28 mouse cellular contexts compared by ENCODE assay signal in the genomic region with DNA sequence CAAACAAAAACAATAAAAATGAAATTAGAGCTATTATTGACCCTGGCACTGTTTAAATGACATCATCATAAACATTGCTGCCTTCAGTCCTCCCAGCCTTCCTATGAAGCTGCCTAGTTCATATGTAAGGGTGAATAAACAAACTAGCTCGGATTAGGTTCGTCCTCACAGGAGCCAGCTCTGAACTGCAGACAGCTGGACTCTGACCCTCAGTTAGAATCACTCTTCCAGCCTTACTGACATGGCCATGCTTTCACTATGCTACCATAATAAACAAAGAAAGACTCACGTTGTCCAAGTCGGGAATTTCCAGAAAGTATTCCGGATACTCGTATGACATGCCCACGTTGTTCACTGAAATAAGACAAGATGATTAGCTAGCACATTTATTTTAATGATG. TPM values are rescaled to one million over a fixed set of nuclear protein-coding genes. Genes with fewer than 3 reads are reported as not detected.
A peak's percentile ranks its signal among the peaks of the same experiment; 100 is the strongest.
DNase-seq lines count a peak whose midpoint lies in the region; ATAC-seq and TF ChIP-seq lines count a peak whose summit lies in the region.
"Had no signal": no experiment of that assay in that cellular context is flagged by ENCODE, and none has a peak within 500 bp of the region (broad histone marks: within the 10 kb centered on the region; RNA-seq: fewer than 3 reads in every experiment).

No protein-coding gene starts in this region.

- no peak for TF ChIP-seq CTCF in liver, adult 2 months (IDR thresholded peaks at IDR 0.05; ENCODE audit: low read depth, low read length)

- H3K4me3 ChIP-seq in liver, adult 2 months (ENCODE audit: insufficient read depth, low read depth, low read length): no peak overlapping the region
- H3K4me3 ChIP-seq in intestine, embryonic 16.5 days (ENCODE audit: low read length): no peak overlapping the region
- no peak overlapping the region for H3K4me3 ChIP-seq in liver, embryonic 16.5 days (ENCODE audit: low read depth, low read length)
- no peak overlapping the region for H3K4me3 ChIP-seq in forebrain, embryonic 10.5 days
- H3K4me3 ChIP-seq: embryonic facial prominence, embryonic 12.5 days; forebrain, embryonic 15.5 days; gastrocnemius, adult 2 months; hindbrain, embryonic 13.5 days; lung, embryonic 15.5 days had no signal

- no peak overlapping the region for H3K9ac ChIP-seq in liver, adult 2 months (ENCODE audit: low read depth, low read length)
- H3K9ac ChIP-seq in intestine, embryonic 16.5 days (ENCODE audit: low read depth, low read length): no peak overlapping the region
- H3K9ac ChIP-seq in liver, embryonic 16.5 days (ENCODE audit: low read depth, low read length): no peak overlapping the region
- H3K9ac ChIP-seq: embryonic facial prominence, embryonic 12.5 days; forebrain, embryonic 15.5 days; hindbrain, embryonic 13.5 days; lung, embryonic 15.5 days had no signal

- H3K4me1 ChIP-seq in liver, adult 2 months (ENCODE audit: control insufficient read depth, insufficient read depth, low read length): peaks cover 23% of the 10 kb centered on the region
- no peaks in the 10 kb centered on the region for H3K4me1 ChIP-seq in intestine, embryonic 16.5 days (ENCODE audit: control insufficient read depth, insufficient read depth, low read length)
- H3K4me1 ChIP-seq in liver, embryonic 16.5 days (ENCODE audit: control insufficient read depth, low read depth, low read length): no peaks in the 10 kb centered on the region
- H3K4me1 ChIP-seq in forebrain, embryonic 10.5 days: no peaks in the 10 kb centered on the region
- H3K4me1 ChIP-seq: forebrain, embryonic 15.5 days; lung, embryonic 15.5 days had no signal

- peak; percentile 90 for DNase-seq in liver, adult 2 months (ENCODE audit: extremely low read depth, low read depth, low spot score)
- DNase-seq in liver: no peak
- DNase-seq in kidney, adult 9 months: peak; percentile 57
- DNase-seq in forebrain, embryonic 10.5 days (ENCODE audit: extremely low spot score, low spot score): no peak
- no peak for DNase-seq in left cerebral cortex, postnatal 36 days (ENCODE audit: low spot score in 2 of 2)
- DNase-seq: adrenal gland, postnatal 25 days; B cell, adult 2 months; cerebellum, adult 11-12 months; cerebellum, adult 9-11 months; embryo, embryonic 11 days; gastrocnemius, adult 2 months; heart, adult 11 months; heart, postnatal 36 days; left cerebral cortex, postnatal 4 days; lung, postnatal 36 days; right cerebral cortex, postnatal 4 days; thymus, adult 18-20 months; thymus, postnatal 25 days had no signal

- intact Hi-C loops in left cerebral cortex, postnatal 36 days (cut with DNase I): no loop called here

- H3K36me3 ChIP-seq in liver, adult 2 months (ENCODE audit: control insufficient read depth, insufficient read depth, low read length): peaks cover 9% of the 10 kb centered on the region
- no peaks in the 10 kb centered on the region for H3K36me3 ChIP-seq in intestine, embryonic 16.5 days (ENCODE audit: control insufficient read depth, insufficient read depth, low read length)
- H3K36me3 ChIP-seq in liver, embryonic 16.5 days (ENCODE audit: control insufficient read depth, insufficient read depth): no peaks in the 10 kb centered on the region
- peaks cover 17% of the 10 kb centered on the region for H3K36me3 ChIP-seq in forebrain, embryonic 10.5 days (replicated peaks)
- H3K36me3 ChIP-seq: embryonic facial prominence, embryonic 12.5 days; forebrain, embryonic 15.5 days; hindbrain, embryonic 13.5 days had no signal

- WGBS in liver, adult 2 months: 19% methylated on average over 7 of the region's 7 CpGs
- WGBS in intestine, embryonic 16.5 days: 58% methylated on average over 7 of the region's 7 CpGs
- 60% methylated on average over 7 of the region's 7 CpGs for WGBS in liver, embryonic 16.5 days (ENCODE audit: insufficient replicate concordance)
- WGBS in forebrain, embryonic 10.5 days: 92% methylated on average over 7 of the region's 7 CpGs

- no peak overlapping the region for H3K27ac ChIP-seq in liver, adult 2 months (replicated peaks; ENCODE audit: insufficient read depth, low read depth, low read length)
- H3K27ac ChIP-seq in intestine, embryonic 16.5 days (ENCODE audit: low read length): no peak overlapping the region
- H3K27ac ChIP-seq in liver, embryonic 16.5 days (ENCODE audit: low read length): no peak overlapping the region
- H3K27ac ChIP-seq in forebrain, embryonic 10.5 days: no peak overlapping the region
- H3K27ac ChIP-seq: embryonic facial prominence, embryonic 12.5 days; forebrain, embryonic 15.5 days; gastrocnemius, adult 2 months; hindbrain, embryonic 13.5 days; lung, embryonic 15.5 days; stomach, postnatal 0 days had no signal

- H3K27me3 ChIP-seq in liver, adult 2 months (ENCODE audit: control insufficient read depth, insufficient read depth, low read length): no peaks in the 10 kb centered on the region
- H3K27me3 ChIP-seq in intestine, embryonic 16.5 days (replicated peaks; ENCODE audit: control insufficient read depth, insufficient read depth, low read length): no peaks in the 10 kb centered on the region
- H3K27me3 ChIP-seq in liver, embryonic 16.5 days (ENCODE audit: control insufficient read depth, insufficient read depth, low read depth, low read length): no peaks in the 10 kb centered on the region
- no peaks in the 10 kb centered on the region for H3K27me3 ChIP-seq in forebrain, embryonic 10.5 days (ENCODE audit: poor library complexity, severe bottlenecking)
- H3K27me3 ChIP-seq: embryonic facial prominence, embryonic 12.5 days; forebrain, embryonic 15.5 days; hindbrain, embryonic 13.5 days; lung, embryonic 15.5 days had no signal

- TF ChIP-seq POLR2A in liver, adult 2 months (IDR thresholded peaks at IDR 0.05; ENCODE audit: extremely low read depth, insufficient read depth, low read length): no peak

- H3K79me2 ChIP-seq in liver, adult 2 months (ENCODE audit: control insufficient read depth, insufficient read depth, low read length): peaks cover 2% of the 10 kb centered on the region; the same call in 1 of the 2 replicates

- ATAC-seq in intestine, embryonic 16.5 days: peak; percentile 66; the same call in 1 of the 2 replicates
- ATAC-seq in liver, embryonic 16.5 days (ENCODE audit: low read depth): peak; percentile 90
- ATAC-seq: forebrain, embryonic 15.5 days; midbrain, embryonic 16.5 days had no signal

- H3K9me3 ChIP-seq in intestine, embryonic 16.5 days (ENCODE audit: control insufficient read depth, low read length): no peaks in the 10 kb centered on the region
- no peaks in the 10 kb centered on the region for H3K9me3 ChIP-seq in liver, embryonic 16.5 days (replicated peaks; ENCODE audit: control insufficient read depth, low read length)
- no peaks in the 10 kb centered on the region for H3K9me3 ChIP-seq in forebrain, embryonic 10.5 days
- H3K9me3 ChIP-seq: embryonic facial prominence, embryonic 12.5 days; forebrain, embryonic 15.5 days; hindbrain, embryonic 13.5 days; lung, embryonic 15.5 days had no signal

- no peak overlapping the region for H3K4me2 ChIP-seq in intestine, embryonic 16.5 days (ENCODE audit: low read depth, low read length)
- H3K4me2 ChIP-seq in liver, embryonic 16.5 days (ENCODE audit: low read depth, low read length): peak overlapping the region; percentile 25
- H3K4me2 ChIP-seq: embryonic facial prominence, embryonic 12.5 days; forebrain, embryonic 15.5 days; heart, embryonic 11.5 days; hindbrain, embryonic 13.5 days; lung, embryonic 15.5 days; midbrain, embryonic 11.5 days had no signal

RNA-seq across cellular contexts. Expression of a gene that starts 55.5 kb away (rescaled TPM):
- 24.9 and 27.9 TPM in 2 replicates for total RNA-seq in liver, adult 2 months (2014; rRNA removed)
- polyA plus RNA-seq in liver, adult 2 months (2012; rRNA removed): 33.0 and 33.6 TPM in 2 replicates
- polyA plus RNA-seq in intestine, embryonic 16.5 days (2015; fragmentation: Nextera tagmentation; extraction: Ambion mirVana): 68.4 and 77.8 TPM in 2 replicates
- polyA plus RNA-seq in liver, embryonic 16.5 days (2015; fragmentation: Nextera tagmentation; extraction: Ambion mirVana): 26.0 and 28.0 TPM in 2 replicates
- polyA plus RNA-seq in forebrain, embryonic 10.5 days (2016; fragmentation: Nextera tagmentation; extraction: Ambion mirVana): 48.8 and 49.5 TPM in 2 replicates
- 10 to 100 TPM; 22.2 to 25.3 TPM for total RNA-seq in left cerebral cortex, postnatal 36 days (2021)

Comparison
In these comparisons a context has a peak if more than half of its experiments do, and no peak if none do; other contexts are left out.
1. DNase-seq: peak in liver, adult 2 months (single experiment) and kidney, adult 9 months (single experiment); none in liver (single experiment), forebrain, embryonic 10.5 days (single experiment) and left cerebral cortex, postnatal 36 days (0 of 2).